Mouse (Mus musculus) urinary bladder, postnatal 36 days (tissue): ENCODE measurements around the gene Atp2b2.

Experiments used
- DNase-seq, 2 experiments: peaks; one replicate each; pipeline ENCODE4 v3.0.0; 2022; ENCODE audit warnings: low spot score in 2 of 2, mixed read lengths in 1 of 2

The Atp2b2 gene

GRCm38 (mm10) chr6:113947515-113947914, 94.9 kb downstream of the Atp2b2 start:
- peak in 1 of 2 experiments; percentile 32 for DNase-seq

- no peak for DNase-seq
Measured at GRCm38 (mm10) chr6:113942355-113942754, 100.1 kb downstream of the Atp2b2 start.

- DNase-seq: no peak
Measured at GRCm38 (mm10) chr6:113941324-113941723, 101.1 kb downstream of the Atp2b2 start.

GRCm38 (mm10) chr6:113939442-113939841, 103.0 kb downstream of the Atp2b2 start:
- no peak for DNase-seq

GRCm38 (mm10) chr6:113936811-113937508, 105.5 kb downstream of the Atp2b2 start:
- DNase-seq: no peak

- no peak for DNase-seq
Measured at GRCm38 (mm10) chr6:113936111-113936510, 106.3 kb downstream of the Atp2b2 start.

- no peak for DNase-seq
Measured at GRCm38 (mm10) chr6:113934692-113935091, 107.7 kb downstream of the Atp2b2 start.

- no peak for DNase-seq
Measured at GRCm38 (mm10) chr6:113933261-113934151, 108.9 kb downstream of the Atp2b2 start.

- DNase-seq: no peak
Measured at GRCm38 (mm10) chr6:113929191-113929875, 113.1 kb downstream of the Atp2b2 start.

GRCm38 (mm10) chr6:113923249-113923648, 119.2 kb downstream of the Atp2b2 start:
- no peak for DNase-seq

GRCm38 (mm10) chr6:113920466-113920865, 121.9 kb downstream of the Atp2b2 start:
- no peak for DNase-seq

- no peak for DNase-seq
Measured at GRCm38 (mm10) chr6:113912753-113913152, 129.7 kb downstream of the Atp2b2 start.

- no peak for DNase-seq
Measured at GRCm38 (mm10) chr6:113911094-113911493, 131.3 kb downstream of the Atp2b2 start.

- DNase-seq: no peak
Measured at GRCm38 (mm10) chr6:113910411-113911055, 131.9 kb downstream of the Atp2b2 start.

- no peak for DNase-seq
Measured at GRCm38 (mm10) chr6:113909836-113910235, 132.6 kb downstream of the Atp2b2 start.

- DNase-seq: no peak
Measured at GRCm38 (mm10) chr6:113908066-113908465, 134.3 kb downstream of the Atp2b2 start.

GRCm38 (mm10) chr6:113904406-113904805, 138.0 kb downstream of the Atp2b2 start:
- no peak for DNase-seq

- DNase-seq: no peak
Measured at GRCm38 (mm10) chr6:113896023-113896422, 146.4 kb downstream of the Atp2b2 start.

GRCm38 (mm10) chr6:113894008-113894407, 148.4 kb downstream of the Atp2b2 start:
- no peak for DNase-seq

GRCm38 (mm10) chr6:113892091-113892674, 150.2 kb downstream of the Atp2b2 start:
- no peak for DNase-seq

GRCm38 (mm10) chr6:113891225-113891967, 151.0 kb downstream of the Atp2b2 start:
- no peak for DNase-seq
